Mouse (Mus musculus) thymus, postnatal 36 days (tissue): ENCODE data around the gene Gpr26.

Experiments used
- DNase-seq, 2 experiments: peaks; one replicate each; pipeline ENCODE4 v3.0.0; 2022; ENCODE audit warnings: mixed read lengths in 2 of 2

Gene Gpr26

GRCm38 (mm10) chr7:131966023-131966915 is at the start of gene Gpr26:
TSS of gene Gpr26 (plus strand) at chr7:131966460.
- no peak for DNase-seq

GRCm38 (mm10) chr7:131917384-131917783 is 48.9 kb upstream of the Gpr26 start:
- DNase-seq, result no peak

- DNase-seq, result no peak
Measured at GRCm38 (mm10) chr7:131927288-131928050, 38.8 kb upstream of the Gpr26 start.

- no peak for DNase-seq
Measured at GRCm38 (mm10) chr7:131937611-131938010, 28.6 kb upstream of the Gpr26 start.

GRCm38 (mm10) chr7:131951131-131951530 is 15.1 kb upstream of the Gpr26 start:
- no peak for DNase-seq

- no peak for DNase-seq
Measured at GRCm38 (mm10) chr7:131953402-131953801, 12.9 kb upstream of the Gpr26 start.

GRCm38 (mm10) chr7:131958705-131959104 is 7.6 kb upstream of the Gpr26 start:
- no peak for DNase-seq

GRCm38 (mm10) chr7:131960551-131960950 is 5.7 kb upstream of the Gpr26 start:
- no peak for DNase-seq

- DNase-seq, result no peak
Measured at GRCm38 (mm10) chr7:131966916-131967494, 745 bp downstream of the Gpr26 start.

GRCm38 (mm10) chr7:131970255-131970654 is 4.0 kb downstream of the Gpr26 start:
- DNase-seq, result no peak

- DNase-seq, result no peak
Measured at GRCm38 (mm10) chr7:131975867-131976266, 9.6 kb downstream of the Gpr26 start.

- no peak for DNase-seq
Measured at GRCm38 (mm10) chr7:131978609-131979008, 12.3 kb downstream of the Gpr26 start.

GRCm38 (mm10) chr7:131989056-131989455 is 22.8 kb downstream of the Gpr26 start:
- no peak for DNase-seq

- no peak for DNase-seq
Measured at GRCm38 (mm10) chr7:131992226-131992625, 26.0 kb downstream of the Gpr26 start.

- no peak for DNase-seq
Measured at GRCm38 (mm10) chr7:131992873-131993272, 26.6 kb downstream of the Gpr26 start.

GRCm38 (mm10) chr7:132005996-132006696 is 39.9 kb downstream of the Gpr26 start:
- no peak for DNase-seq

- DNase-seq, result no peak
Measured at GRCm38 (mm10) chr7:132009002-132009401, 42.7 kb downstream of the Gpr26 start.

- no peak for DNase-seq
Measured at GRCm38 (mm10) chr7:132012969-132013679, 46.9 kb downstream of the Gpr26 start.

GRCm38 (mm10) chr7:132013970-132014369 is 47.7 kb downstream of the Gpr26 start:
- no peak for DNase-seq

GRCm38 (mm10) chr7:132015193-132015592 is 48.9 kb downstream of the Gpr26 start:
- DNase-seq, result no peak

GRCm38 (mm10) chr7:132015933-132016332 is 49.7 kb downstream of the Gpr26 start:
- no peak for DNase-seq

GRCm38 (mm10) chr7:132025591-132025990 is 59.3 kb downstream of the Gpr26 start:
- no peak for DNase-seq
